In genomic region chr3:53148751-53149150, GRCm38 (mm10) we compare ENCODE assay signal across 14 mouse cellular contexts.
A peak's percentile ranks its signal among the peaks of the same experiment; 100 is the strongest.
DNase-seq lines count a peak whose midpoint lies in the region.
"Had no signal": no experiment of that assay in that cellular context is flagged by ENCODE, and none has a peak within 500 bp of the region (broad histone marks: within the 10 kb centered on the region; RNA-seq: fewer than 3 reads in every experiment).

No protein-coding gene starts in this region.

- peak; percentile 67 for DNase-seq in cerebellum, adult 11-12 months
- no peak for DNase-seq in cerebellum, postnatal 4 days (ENCODE audit: low spot score in 2 of 2)
- peak; percentile 61 for DNase-seq in cerebellum, adult 8-10 months
- DNase-seq in cerebellum, postnatal 14 days: peak; percentile 30 to 71
- DNase-seq in urinary bladder, adult 18-20 months (ENCODE audit: low spot score in 2 of 2): no peak
- no peak for DNase-seq in left cerebral cortex, adult 9 months (ENCODE audit: low spot score in 2 of 2)
- no peak for DNase-seq in lung, postnatal 36 days
- DNase-seq: adrenal gland, postnatal 14 days; embryo, embryonic 11 days; gastrocnemius, adult 2 months; gastrocnemius, postnatal 25 days; heart, postnatal 10 days; heart, postnatal 4 days; kidney, adult 11 months had no signal

Comparison
In these comparisons a context has a peak if more than half of its experiments do, and no peak if none do; other contexts are left out.
1. DNase-seq: peak in cerebellum, adult 11-12 months (single experiment), cerebellum, adult 8-10 months (single experiment) and cerebellum, postnatal 14 days (2 of 2); none in cerebellum, postnatal 4 days (0 of 2), urinary bladder, adult 18-20 months (0 of 2), left cerebral cortex, adult 9 months (0 of 2) and lung, postnatal 36 days (single experiment).